Mouse (Mus musculus): ENCODE measurements around the gene Zfp30. TPM values are rescaled to one million over a fixed set of nuclear protein-coding genes. Genes with fewer than 3 reads are reported as not detected.

Zfp30 gene
- total RNA-seq (2021), result 10 to 100 TPM; 11.7 to 12.9 TPM
- long read RNA-seq, experiment 1, partial matches to known transcripts, result 6 of 28 reads
- long read RNA-seq, experiment 1, other reads (novel, unspliced or antisense), result 16 of 28 reads
- long read RNA-seq, experiment 2, partial matches to known transcripts, result 5 of 15 reads
- long read RNA-seq, experiment 2, other reads (novel, unspliced or antisense), result 9 of 15 reads

DNA sequence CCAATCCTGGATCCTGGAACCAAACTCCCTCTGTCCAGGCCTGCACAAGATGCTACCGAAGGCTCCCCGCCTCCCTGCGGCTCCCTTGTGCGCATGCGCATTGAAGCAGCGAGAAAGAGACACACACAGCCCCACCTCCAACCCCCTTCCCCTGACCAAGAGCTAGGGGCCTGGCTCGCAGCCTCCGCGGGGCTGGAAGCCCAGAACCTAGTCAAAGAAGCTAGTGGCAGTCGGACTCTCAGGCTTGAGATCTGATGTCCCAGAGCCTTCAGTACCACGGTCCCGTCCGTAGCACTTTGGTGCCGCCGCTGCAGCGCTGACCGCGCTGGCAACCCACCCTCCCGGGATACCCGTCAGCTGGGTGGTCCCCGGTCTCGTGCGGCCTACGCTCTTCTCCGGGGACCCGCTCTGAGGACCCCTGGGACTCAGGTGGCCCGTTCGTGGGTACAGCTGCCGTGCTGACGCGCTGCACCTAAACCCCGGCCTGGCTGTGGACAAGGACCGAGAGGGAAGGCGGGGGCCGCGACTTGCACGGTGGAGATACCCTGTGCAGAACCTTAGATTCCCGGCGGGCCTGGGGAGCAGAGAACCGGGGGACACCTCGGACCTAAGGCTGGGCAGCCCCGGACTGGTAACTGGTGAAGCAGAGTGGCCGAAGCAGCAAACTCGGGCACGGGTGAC lies at the start of gene Zfp30:
Zfp30 (plus strand) TSS at position 128 of the 681 bp plus-strand sequence.
- peak; percentile 79 to 87 for DNase-seq (ENCODE audit: low spot score in 2 of 2)

- no peak for DNase-seq (ENCODE audit: low spot score in 2 of 2)
Observed at GRCm38 (mm10) chr7:29742258-29742657, 41.5 kb upstream of the Zfp30 start.

DNA sequence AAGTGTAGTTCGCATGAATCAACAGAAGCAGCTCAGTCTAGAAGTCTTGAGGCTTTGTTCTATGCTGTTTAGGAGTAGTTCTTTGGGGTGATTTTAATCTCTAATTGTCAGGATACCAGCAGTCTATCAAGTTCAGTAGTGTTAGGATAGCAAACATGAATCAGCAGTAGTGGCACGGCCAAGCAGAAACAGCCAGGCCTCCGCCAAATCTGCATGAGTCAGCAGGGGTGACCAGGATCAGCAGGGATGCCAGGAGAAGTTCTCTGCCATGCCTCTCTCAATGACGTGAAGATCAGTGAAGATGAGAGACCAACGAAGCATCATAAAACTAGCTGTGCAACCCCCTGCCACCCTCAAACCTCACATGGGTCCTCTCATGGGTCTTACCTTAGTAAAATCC lies 23.3 kb upstream of the Zfp30 start:
- DNase-seq (ENCODE audit: low spot score in 2 of 2), result no peak

DNA sequence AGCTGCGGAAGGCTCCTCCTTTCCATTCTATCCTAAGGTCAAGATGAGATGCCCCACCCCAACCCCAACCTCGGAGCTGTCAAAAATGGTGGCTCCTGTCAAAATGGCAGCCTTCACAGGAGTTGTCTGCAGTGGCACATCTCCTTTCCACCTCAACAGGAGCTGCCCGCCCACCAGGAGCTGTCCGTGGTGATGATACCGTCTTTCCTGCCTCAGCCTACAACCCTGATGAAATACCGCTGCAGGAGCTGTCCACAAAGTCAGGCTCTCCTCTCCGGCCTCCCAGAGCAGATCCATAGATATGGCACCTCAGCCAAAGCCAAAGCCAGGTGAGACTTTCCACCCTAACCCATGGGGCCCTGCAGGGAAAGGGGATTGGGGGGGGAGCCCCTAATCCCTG lies 19.1 kb upstream of the Zfp30 start:
- DNase-seq (ENCODE audit: low spot score in 2 of 2), result no peak

DNA sequence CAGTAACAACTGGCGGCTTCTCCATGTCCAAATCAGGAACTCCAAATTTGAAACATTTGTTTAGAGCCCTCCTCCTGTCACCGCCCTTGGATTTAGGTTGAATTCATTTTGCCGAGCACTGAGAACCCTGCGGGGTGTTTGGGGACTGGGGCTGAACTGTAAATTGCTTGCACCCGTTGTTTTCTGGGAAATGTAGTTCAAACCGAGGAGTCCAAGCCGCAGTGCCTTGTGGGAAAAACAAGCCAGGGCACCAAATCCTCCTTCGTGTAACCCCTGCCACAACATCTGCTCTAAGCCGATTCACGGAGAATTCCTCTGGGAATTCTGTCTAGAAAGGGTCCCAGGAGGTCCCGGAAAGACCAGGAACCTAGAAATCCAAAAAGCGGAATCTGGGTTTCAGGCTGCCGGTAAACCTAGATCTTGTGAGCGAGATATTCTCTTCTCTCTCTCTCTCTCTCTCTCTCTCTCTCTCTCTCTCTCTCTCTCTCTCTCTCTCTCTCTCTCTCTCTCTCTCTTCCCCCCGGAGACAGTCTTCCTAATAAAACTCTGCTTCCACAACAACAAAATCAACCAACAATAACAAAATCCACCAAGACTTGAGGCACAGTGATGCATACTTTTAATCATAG lies 16.6 kb upstream of the Zfp30 start:
- DNase-seq (ENCODE audit: low spot score in 2 of 2), result peak; percentile 86 to 89

DNA sequence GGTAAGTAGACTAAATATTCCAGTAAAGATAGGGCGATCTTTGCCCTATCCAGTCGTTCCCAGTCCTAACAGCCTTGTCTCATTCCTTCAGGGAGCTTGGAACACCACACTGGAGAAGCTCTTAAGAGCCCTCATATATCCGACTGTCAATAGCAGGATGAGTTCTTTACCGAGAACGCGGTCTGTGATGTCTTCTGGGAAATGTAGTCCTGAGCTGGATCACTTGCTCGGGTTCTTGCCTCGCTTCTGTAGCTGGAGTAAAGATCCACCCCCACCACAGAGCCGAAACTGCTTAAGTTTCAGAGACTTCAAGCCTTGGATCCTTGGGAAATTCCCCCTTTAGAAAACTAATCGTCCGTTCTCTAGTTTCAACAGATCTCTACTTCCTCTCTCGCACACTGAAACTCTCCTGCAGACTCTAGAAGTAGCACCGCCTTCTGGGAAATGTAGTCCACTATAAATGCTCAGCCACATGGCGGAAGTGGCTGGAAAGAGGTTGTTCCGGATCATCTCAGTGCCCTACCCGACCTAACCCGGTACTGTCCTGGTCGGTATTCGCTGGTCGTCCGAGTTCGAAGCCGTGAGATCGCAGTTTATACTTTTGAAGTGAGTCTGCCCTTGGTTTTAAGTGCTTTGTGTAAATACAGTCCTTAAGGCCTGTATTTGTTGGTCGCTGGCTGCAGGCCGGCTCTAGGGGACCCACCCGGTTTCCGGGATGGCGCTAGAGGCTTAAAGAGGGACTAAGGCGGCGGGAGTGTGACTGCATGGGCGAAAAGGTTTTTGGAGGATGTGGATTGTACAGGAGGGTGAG lies 15.5 kb upstream of the Zfp30 start, which contains the start of gene Zfp84:
Zfp84 (plus strand) TSS at position 463 of the 811 bp plus-strand sequence.
- DNase-seq (ENCODE audit: low spot score in 2 of 2), result peak; percentile 83 to 88

- DNase-seq (ENCODE audit: low spot score in 2 of 2), result no peak
Observed at GRCm38 (mm10) chr7:29768980-29769379, 14.8 kb upstream of the Zfp30 start.

DNA sequence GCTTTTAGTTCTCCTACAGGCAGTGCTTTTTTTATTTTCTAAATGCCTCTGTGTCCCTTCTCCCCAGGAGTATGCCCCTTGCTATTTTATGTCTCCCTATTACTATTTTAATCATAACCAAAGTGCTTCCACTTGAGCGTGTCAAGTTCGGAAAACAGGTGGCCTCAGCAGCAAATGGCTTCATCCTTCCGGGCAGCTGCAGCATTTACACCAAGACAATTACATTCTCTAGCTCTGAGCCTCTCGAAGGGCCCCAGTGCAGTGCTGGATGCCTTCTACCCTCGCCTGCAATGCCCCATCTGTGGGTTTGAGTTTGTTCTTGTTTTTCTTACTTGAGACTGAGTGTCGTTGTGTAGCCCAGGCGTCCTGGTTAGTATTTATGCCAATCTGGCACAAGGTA lies 10.3 kb upstream of the Zfp30 start:
- no peak for DNase-seq (ENCODE audit: low spot score in 2 of 2)

GRCm38 (mm10) chr7:29774371-29774770 lies 9.4 kb upstream of the Zfp30 start:
- DNase-seq (ENCODE audit: low spot score in 2 of 2), result no peak

DNA sequence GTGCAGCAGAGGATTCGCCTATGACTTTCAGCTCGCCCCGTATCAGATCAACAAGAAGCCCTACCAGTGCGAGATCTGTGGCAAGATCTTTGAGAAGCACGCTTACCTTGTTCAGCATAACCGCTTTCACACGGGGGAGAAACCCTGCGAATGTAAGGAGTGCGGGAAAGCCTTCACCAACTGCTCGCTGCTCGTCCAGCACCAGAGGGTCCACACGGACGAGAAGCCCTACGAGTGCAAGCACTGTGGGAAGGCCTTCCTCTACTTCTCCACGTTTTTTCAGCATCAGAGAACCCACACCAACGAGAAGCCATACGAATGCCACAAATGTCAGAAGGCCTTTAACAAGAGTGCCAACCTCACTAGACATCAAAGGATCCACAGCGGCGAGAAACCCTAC lies 7.2 kb upstream of the Zfp30 start:
- DNase-seq (ENCODE audit: low spot score in 2 of 2), result no peak

DNA sequence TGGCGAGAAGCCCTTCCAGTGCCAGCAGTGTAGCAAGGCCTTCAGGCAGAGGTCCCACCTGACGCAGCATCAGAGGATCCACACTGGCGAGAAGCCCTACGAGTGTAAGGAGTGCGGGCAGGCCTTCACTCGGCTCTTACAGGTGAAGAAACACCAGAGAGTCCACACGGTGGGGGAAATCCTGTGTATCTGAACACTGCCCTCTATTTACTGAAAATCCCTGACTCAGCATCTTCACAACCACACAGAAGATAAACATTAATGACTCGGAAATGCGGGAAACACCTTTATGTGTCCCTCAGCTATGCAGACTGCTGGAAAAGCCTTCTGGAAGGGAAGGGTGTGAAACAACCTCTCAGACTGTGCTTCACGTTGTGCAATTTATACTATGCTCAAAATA lies 6.4 kb upstream of the Zfp30 start:
- DNase-seq (ENCODE audit: low spot score in 2 of 2), result no peak

- DNase-seq (ENCODE audit: low spot score in 2 of 2), result no peak
Observed at GRCm38 (mm10) chr7:29785023-29785422, 1.2 kb downstream of the Zfp30 start.

- no peak for DNase-seq (ENCODE audit: low spot score in 2 of 2)
Observed at GRCm38 (mm10) chr7:29785888-29786287, 2.1 kb downstream of the Zfp30 start.

- no peak for DNase-seq (ENCODE audit: low spot score in 2 of 2)
Observed at GRCm38 (mm10) chr7:29792906-29793305, 9.1 kb downstream of the Zfp30 start.

GRCm38 (mm10) chr7:29807046-29807445 lies 23.2 kb downstream of the Zfp30 start:
- no peak for DNase-seq (ENCODE audit: low spot score in 2 of 2)

- DNase-seq (ENCODE audit: low spot score in 2 of 2), result no peak
Observed at GRCm38 (mm10) chr7:29812244-29812643, 28.4 kb downstream of the Zfp30 start.

GRCm38 (mm10) chr7:29814381-29814780 lies 30.6 kb downstream of the Zfp30 start:
- DNase-seq (ENCODE audit: low spot score in 2 of 2), result no peak

- DNase-seq (ENCODE audit: low spot score in 2 of 2), result no peak
Observed at GRCm38 (mm10) chr7:29815061-29815784, 31.4 kb downstream of the Zfp30 start.

DNA sequence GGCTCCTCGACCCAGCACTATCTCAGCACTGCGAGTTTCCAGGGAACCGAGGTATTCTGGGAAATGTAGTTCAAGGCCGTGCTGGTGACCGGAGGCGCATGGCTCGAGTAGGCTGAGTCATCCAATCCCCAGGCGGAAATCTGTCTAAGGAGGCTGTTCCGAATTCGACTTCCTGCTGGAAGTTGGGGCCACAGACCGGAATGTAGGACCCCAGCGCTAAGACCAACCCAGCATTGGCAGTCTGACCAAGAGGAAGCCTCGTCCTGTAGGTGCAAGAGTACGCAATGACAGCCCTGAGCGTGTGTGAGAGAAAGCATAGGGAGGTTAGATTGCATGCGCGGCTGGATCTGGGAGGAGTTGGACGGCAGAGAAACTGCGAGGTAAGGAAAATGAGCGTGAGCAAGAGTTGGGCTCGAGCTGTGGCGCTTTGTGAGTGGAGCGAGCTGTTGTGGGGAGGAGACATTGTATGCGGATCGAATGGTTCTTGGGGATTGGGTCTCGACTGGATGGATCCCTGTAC lies 32.2 kb downstream of the Zfp30 start, which contains the start of gene Zfp790:
Zfp790 (plus strand) TSS at position 205 of the 520 bp plus-strand sequence.
- peak; percentile 82 to 92 for DNase-seq (ENCODE audit: low spot score in 2 of 2)

DNA sequence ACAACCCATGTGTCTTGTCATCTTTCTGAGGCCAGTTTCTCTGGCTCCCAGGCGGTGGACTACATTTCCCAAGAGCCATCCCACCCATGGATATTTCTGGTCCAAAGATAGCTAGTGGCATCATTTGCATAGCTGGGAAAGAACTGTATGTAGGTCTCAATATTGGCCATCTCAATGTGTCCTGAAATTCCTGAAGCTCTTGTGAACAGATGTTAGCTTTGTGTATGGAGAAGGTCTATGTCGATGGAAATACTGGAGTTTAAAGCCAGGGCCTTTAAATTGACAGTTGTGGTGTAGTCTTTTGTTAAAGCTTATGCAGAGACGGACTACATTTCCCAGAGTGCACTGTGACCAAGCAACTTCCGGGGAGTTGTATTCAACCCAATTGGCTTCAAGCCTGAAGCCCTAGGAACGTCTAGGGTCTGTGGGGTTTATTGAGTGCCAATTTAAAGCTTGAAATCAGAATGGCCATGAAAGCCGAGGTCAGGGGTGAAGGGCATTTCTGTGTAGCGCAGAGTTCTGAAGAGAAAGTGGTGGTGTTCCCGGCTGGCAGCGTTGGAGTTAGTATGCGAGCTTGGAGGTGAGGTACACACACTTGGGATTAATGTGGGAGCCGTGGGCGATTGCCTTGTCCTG lies 34.9 kb downstream of the Zfp30 start:
- DNase-seq (ENCODE audit: low spot score in 2 of 2), result peak; percentile 75 to 83

Measured in left cerebral cortex, adult 18-20 months (tissue).